Mouse (Mus musculus): ENCODE data around the gene Ttc27. TPM values are rescaled to one million over a fixed set of nuclear protein-coding genes. Genes with fewer than 3 reads are reported as not detected.

Ttc27 gene
- polyA plus RNA-seq, 1 experiment: 0.39 TPM

DNA sequence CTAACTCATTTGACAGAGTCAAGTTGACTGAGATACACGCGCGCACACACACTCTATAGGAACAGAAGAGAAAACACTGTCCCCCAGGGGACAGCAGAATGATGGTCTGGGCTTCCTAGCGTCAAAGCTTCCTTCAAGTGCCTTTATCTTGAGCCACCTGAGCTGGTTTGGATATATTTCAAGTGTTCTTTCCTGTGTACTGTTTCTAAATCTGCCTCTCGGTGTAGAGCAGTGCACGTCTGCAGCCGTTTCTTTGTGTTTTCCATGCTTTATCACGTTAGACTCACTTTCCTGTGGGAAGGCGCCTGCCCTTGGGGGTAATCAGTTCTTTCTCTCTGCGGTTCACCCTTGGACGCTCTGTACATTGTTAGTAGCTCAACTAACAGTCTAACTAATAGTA is 17.9 kb downstream of the Ttc27 start:
- Histone ChIP-seq H3K4me3 (replicated peaks) (no peak overlapping the region), H3K36me3 (ENCODE audit: control insufficient read depth) (peaks cover 19% of the 10 kb centered on the region), H3K27me3 (ENCODE audit: control insufficient read depth) (no peaks in the 10 kb centered on the region), H3K4me1 (ENCODE audit: control insufficient read depth) (no peaks in the 10 kb centered on the region), H3K9me3 (ENCODE audit: control insufficient read depth, low read length) (no peaks in the 10 kb centered on the region)
- no peak for TF ChIP-seq TAL1 (IDR thresholded peaks at IDR 0.05; ENCODE audit: low read length)
- TF ChIP-seq GATA1 (IDR thresholded peaks at IDR 0.05; ENCODE audit: low read length): no peak

DNA sequence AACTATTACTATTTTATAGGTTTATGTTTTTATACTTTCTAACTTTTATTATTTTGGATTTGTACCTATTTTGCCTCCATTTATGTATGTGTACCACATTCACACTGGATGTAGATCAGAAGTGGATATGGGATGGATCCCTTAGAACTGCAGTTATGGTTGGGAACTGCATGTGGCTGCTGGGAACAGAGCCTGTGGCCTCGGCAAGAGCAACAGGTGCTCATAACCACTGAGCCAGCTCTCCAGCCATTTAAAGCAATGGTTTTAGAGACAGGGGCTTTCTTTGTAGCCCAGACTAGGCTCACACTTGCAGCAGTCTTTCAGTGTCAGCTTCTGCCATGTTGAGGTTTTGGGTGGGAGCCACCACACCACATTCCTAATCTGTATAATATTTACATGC is 32.1 kb downstream of the Ttc27 start:
- H3K27me3 ChIP-seq (ENCODE audit: control insufficient read depth): no peaks in the 10 kb centered on the region
- no peaks in the 10 kb centered on the region for H3K9me3 ChIP-seq (ENCODE audit: control insufficient read depth, low read length)
- no peak for TF ChIP-seq GATA1 (IDR thresholded peaks at IDR 0.05; ENCODE audit: low read length)
- TF ChIP-seq TAL1 (IDR thresholded peaks at IDR 0.05; ENCODE audit: low read length): no peak
- no peaks in the 10 kb centered on the region for H3K4me1 ChIP-seq (ENCODE audit: control insufficient read depth)
- no peak overlapping the region for H3K4me3 ChIP-seq (replicated peaks)
- peaks cover 11% of the 10 kb centered on the region for H3K36me3 ChIP-seq (ENCODE audit: control insufficient read depth)

DNA sequence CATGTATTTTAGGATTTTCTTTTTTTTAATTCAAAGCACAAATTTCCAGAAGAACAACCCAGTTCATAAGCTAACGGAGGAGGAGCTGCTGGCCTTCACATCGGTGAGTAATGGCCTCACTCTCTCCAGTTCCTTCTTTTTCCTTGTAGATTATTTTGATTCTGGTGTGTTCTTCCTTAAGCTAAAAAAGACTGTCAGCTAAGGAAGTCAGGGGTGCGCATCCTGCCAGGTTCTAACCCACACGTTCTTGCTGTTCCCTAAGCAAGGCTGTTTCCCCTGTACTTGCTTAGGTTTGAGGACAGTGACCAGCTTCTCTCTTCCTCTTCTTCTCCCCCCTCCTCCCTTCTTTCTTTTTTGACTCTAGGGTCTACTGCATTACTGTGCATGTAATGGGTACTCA is 33.5 kb downstream of the Ttc27 start:
- no peak for TF ChIP-seq GATA1 (IDR thresholded peaks at IDR 0.05; ENCODE audit: low read length)
- no peak for TF ChIP-seq TAL1 (IDR thresholded peaks at IDR 0.05; ENCODE audit: low read length)
- Histone ChIP-seq H3K36me3 (ENCODE audit: control insufficient read depth) (peaks cover 12% of the 10 kb centered on the region), H3K4me3 (replicated peaks) (no peak overlapping the region), H3K9me3 (ENCODE audit: control insufficient read depth, low read length) (no peaks in the 10 kb centered on the region), H3K4me1 (ENCODE audit: control insufficient read depth) (no peaks in the 10 kb centered on the region), H3K27me3 (ENCODE audit: control insufficient read depth) (no peaks in the 10 kb centered on the region)

DNA sequence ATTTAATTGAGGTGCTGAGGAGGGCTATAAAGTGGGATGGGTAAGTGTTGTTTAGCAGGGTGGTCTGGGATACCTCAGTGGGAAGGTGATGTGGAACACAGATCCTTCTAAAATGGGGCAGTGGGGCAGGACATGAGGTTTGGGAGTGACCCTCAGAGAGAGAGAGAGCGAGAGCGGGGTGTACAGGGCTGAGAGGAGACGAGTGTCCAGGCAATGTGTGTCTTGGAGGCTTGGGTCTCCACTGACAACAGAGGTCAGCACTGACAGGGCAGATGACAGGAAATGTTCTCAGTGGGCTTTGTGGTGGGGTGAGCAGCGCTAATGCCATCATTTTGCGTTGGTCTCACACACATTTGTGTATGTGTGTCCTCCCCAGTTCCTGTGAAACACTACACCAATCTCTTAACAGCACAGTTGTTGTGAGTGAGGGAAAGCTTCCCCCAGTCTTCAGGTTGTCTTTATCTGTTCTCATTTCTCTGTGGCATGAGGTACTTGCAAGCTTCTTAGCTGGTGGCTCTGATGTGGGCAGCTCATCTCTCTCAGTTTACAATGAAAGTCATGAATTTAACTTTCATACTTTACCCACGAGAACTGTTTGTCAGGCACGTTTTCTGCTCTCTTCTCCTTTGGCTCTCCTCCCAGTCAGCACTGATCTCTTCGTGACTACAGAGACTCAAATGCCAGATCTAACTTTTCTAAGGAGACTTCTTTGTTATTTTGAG is 35.5 kb downstream of the Ttc27 start:
- peaks cover 10% of the 10 kb centered on the region for H3K36me3 ChIP-seq (ENCODE audit: control insufficient read depth)
- H3K9me3 ChIP-seq (ENCODE audit: control insufficient read depth, low read length): no peaks in the 10 kb centered on the region
- H3K4me3 ChIP-seq (replicated peaks): no peak overlapping the region
- no peaks in the 10 kb centered on the region for H3K4me1 ChIP-seq (ENCODE audit: control insufficient read depth)
- no peaks in the 10 kb centered on the region for H3K27me3 ChIP-seq (ENCODE audit: control insufficient read depth)
- TF ChIP-seq GATA1 (IDR thresholded peaks at IDR 0.05; ENCODE audit: low read length) (no peak), TAL1 (IDR thresholded peaks at IDR 0.05; ENCODE audit: low read length) (no peak)

DNA sequence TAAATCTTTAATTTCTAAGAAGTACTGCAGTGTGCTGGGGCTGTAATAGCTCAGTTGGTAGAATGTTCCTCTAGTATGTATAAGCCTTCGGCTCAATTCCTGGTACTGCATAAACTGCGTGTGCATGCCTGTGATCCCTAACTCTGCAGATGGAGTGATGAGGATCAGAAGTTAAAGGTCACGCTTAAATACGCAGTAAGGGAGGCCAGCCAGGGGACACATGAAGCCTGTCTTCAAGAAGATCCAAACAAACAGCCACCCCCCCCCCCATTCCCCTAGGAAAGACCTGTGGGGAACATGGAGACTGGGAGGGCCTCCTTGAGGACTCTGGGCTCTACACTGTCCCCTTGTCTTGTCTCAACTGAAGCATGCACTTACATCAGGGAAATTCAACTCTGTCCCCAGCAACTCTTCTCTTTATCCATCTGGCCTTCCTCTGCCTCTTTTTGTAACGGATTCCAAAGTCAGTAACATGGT is 36.1 kb downstream of the Ttc27 start:
- Histone ChIP-seq H3K27me3 (ENCODE audit: control insufficient read depth) (no peaks in the 10 kb centered on the region), H3K4me1 (ENCODE audit: control insufficient read depth) (no peaks in the 10 kb centered on the region), H3K4me3 (replicated peaks) (no peak overlapping the region), H3K9me3 (ENCODE audit: control insufficient read depth, low read length) (no peaks in the 10 kb centered on the region), H3K36me3 (ENCODE audit: control insufficient read depth) (peaks cover 12% of the 10 kb centered on the region)
- TF ChIP-seq TAL1 (IDR thresholded peaks at IDR 0.05; ENCODE audit: low read length) (no peak), GATA1 (IDR thresholded peaks at IDR 0.05; ENCODE audit: low read length) (no peak)

DNA sequence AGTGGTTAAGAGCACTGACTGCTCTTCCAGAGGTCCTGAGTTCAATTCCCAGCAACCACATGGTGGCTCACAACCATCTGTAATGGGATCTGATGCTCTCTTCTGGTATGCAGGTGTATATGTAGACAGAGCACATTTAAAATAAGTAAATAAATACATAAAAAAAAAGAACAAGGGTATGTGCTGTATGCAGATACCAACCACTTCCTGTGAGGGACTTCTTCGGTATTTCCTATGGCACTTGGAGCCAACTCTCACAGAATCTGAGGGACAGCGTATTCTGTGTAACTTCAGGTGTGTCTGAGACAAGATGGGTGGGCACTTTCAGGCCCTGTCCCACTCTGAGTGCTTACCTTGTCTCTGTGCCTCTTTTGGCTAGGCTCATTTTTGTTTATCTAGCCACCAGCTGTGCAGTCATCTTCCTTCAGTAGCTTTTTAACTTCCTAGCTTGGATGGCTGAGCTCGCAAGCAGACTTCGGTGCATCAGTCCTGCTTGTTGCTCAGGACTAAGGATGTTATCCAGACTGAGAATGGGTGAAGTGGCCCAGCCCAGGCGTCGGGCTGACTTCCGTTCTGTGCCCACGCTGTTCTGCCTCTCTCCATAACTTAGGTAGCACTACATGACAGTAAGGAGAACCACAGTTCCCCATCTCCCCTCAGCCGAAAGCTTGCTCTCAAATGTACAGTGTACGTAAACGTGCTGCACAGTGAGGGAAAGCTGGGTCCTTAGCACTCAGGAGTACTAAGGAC is 37.0 kb downstream of the Ttc27 start:
- Histone ChIP-seq H3K4me3 (replicated peaks) (no peak overlapping the region), H3K9me3 (ENCODE audit: control insufficient read depth, low read length) (no peaks in the 10 kb centered on the region), H3K27me3 (ENCODE audit: control insufficient read depth) (no peaks in the 10 kb centered on the region), H3K36me3 (ENCODE audit: control insufficient read depth) (peaks cover 12% of the 10 kb centered on the region), H3K4me1 (ENCODE audit: control insufficient read depth) (no peaks in the 10 kb centered on the region)
- TF ChIP-seq GATA1 (IDR thresholded peaks at IDR 0.05; ENCODE audit: low read length) (no peak), TAL1 (IDR thresholded peaks at IDR 0.05; ENCODE audit: low read length) (no peak)

DNA sequence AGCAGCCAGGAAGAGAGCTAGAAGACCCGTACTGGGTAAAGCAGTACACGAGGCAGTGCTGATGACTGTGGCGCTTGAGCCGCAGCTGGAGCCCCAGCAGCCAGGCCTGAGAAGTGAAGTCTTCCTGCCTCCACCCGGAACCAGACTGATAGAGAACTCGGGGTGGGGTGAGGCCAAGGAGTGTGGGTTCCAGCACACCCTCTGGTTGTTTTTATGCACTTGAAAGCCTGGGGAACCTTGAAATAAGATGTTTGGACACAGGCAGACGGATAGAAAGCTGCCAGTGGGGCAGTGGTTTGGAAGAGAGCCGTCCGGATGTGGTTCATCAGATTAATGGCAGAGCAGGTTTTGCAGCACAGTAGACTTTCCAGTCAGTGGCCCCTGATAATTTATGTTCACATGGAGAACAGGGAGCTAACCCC is 51.9 kb downstream of the Ttc27 start:
- no peak for TF ChIP-seq GATA1 (IDR thresholded peaks at IDR 0.05; ENCODE audit: low read length)
- no peak for TF ChIP-seq TAL1 (IDR thresholded peaks at IDR 0.05; ENCODE audit: low read length)
- Histone ChIP-seq H3K27me3 (ENCODE audit: control insufficient read depth) (no peaks in the 10 kb centered on the region), H3K4me3 (replicated peaks) (no peak overlapping the region), H3K4me1 (ENCODE audit: control insufficient read depth) (no peaks in the 10 kb centered on the region; the same call in 1 of the 2 replicates), H3K36me3 (ENCODE audit: control insufficient read depth) (peaks cover 6% of the 10 kb centered on the region), H3K9me3 (ENCODE audit: control insufficient read depth, low read length) (no peaks in the 10 kb centered on the region)

DNA sequence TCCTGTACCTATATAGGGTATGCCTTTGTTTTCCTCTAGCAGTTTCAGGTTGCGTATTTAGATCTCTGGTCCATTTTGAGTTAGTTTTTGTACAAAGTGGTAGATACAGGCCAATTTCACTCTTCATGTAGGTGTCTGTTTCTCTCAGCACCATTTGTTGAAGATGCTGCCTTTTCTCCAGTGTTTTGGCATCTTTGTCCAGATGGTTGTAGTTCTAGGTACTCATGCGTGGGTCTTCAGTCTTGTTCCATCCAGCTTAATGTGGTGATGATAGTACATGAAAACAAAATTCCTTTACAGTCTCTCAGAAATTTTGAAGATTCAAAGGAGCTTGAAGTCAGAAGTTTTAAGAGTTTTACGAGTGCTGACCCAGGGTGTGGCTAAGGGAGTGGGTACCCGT is 54.8 kb downstream of the Ttc27 start:
- Histone ChIP-seq H3K36me3 (ENCODE audit: control insufficient read depth) (peaks cover 6% of the 10 kb centered on the region), H3K27me3 (ENCODE audit: control insufficient read depth) (no peaks in the 10 kb centered on the region), H3K9me3 (ENCODE audit: control insufficient read depth, low read length) (no peaks in the 10 kb centered on the region), H3K4me1 (ENCODE audit: control insufficient read depth) (no peaks in the 10 kb centered on the region; the same call in 1 of the 2 replicates), H3K4me3 (replicated peaks) (no peak overlapping the region)
- no peak for TF ChIP-seq TAL1 (IDR thresholded peaks at IDR 0.05; ENCODE audit: low read length)
- no peak for TF ChIP-seq GATA1 (IDR thresholded peaks at IDR 0.05; ENCODE audit: low read length)

DNA sequence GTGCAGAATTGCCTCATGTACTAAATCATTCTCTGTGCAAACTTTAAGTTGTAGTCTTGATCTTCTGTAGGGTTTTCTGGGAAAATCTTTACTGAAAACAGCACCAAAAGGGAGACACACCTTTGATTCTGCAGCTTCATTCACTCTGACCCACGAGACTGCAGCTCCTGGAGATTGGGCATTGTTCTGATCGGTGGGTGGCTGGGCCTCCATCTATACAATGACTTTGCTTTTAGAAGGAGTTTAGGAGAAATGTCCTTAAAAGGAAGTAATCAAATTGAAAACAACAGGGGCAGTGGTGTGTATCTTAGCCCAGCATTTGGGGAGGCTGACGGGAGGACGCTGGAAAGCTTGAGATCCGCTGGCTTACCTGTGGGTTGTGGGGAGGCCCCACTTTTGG is 56.0 kb downstream of the Ttc27 start:
- Histone ChIP-seq H3K4me1 (ENCODE audit: control insufficient read depth) (no peaks in the 10 kb centered on the region; the same call in 1 of the 2 replicates), H3K36me3 (ENCODE audit: control insufficient read depth) (peaks cover 6% of the 10 kb centered on the region), H3K27me3 (ENCODE audit: control insufficient read depth) (no peaks in the 10 kb centered on the region), H3K9me3 (ENCODE audit: control insufficient read depth, low read length) (no peaks in the 10 kb centered on the region), H3K4me3 (replicated peaks) (no peak overlapping the region)
- TF ChIP-seq TAL1 (IDR thresholded peaks at IDR 0.05; ENCODE audit: low read length) (no peak), GATA1 (IDR thresholded peaks at IDR 0.05; ENCODE audit: low read length) (no peak)
